Mouse (Mus musculus): ENCODE data around the gene Atp13a2.

Gene Atp13a2

GRCm38 (mm10) chr4:140996812-140997211 is 10.1 kb downstream of the Atp13a2 start:
- DNase-seq (ENCODE audit: low spot score): no peak

GRCm38 (mm10) chr4:141005983-141006382 is 19.3 kb downstream of the Atp13a2 start:
- no peak for DNase-seq (ENCODE audit: low spot score)

GRCm38 (mm10) chr4:141008028-141008427 is 21.4 kb downstream of the Atp13a2 start:
- DNase-seq (ENCODE audit: low spot score): no peak

GRCm38 (mm10) chr4:141010118-141010517 is 23.4 kb downstream of the Atp13a2 start, which contains the start of gene Mfap2:
Gene Mfap2, plus strand, starts transcription at chr4:141010418.
- DNase-seq (ENCODE audit: low spot score): no peak

- peak; percentile 82 for DNase-seq (ENCODE audit: low spot score)
Measured at GRCm38 (mm10) chr4:141010526-141010925, 23.9 kb downstream of the Atp13a2 start.

- peak; percentile 81 for DNase-seq (ENCODE audit: low spot score)
Measured at GRCm38 (mm10) chr4:141010941-141011429, 24.3 kb downstream of the Atp13a2 start.

- DNase-seq (ENCODE audit: low spot score): peak; percentile 26
Measured at GRCm38 (mm10) chr4:141011556-141012328, 25.1 kb downstream of the Atp13a2 start.

GRCm38 (mm10) chr4:141012558-141012957 is 25.9 kb downstream of the Atp13a2 start:
- DNase-seq (ENCODE audit: low spot score): no peak

GRCm38 (mm10) chr4:141014114-141014513 is 27.4 kb downstream of the Atp13a2 start:
- DNase-seq (ENCODE audit: low spot score): no peak

GRCm38 (mm10) chr4:141014856-141015255 is 28.2 kb downstream of the Atp13a2 start:
- DNase-seq (ENCODE audit: low spot score): no peak

GRCm38 (mm10) chr4:141015356-141015755 is 28.7 kb downstream of the Atp13a2 start:
- DNase-seq (ENCODE audit: low spot score): no peak

GRCm38 (mm10) chr4:141016311-141016710 is 29.6 kb downstream of the Atp13a2 start:
- DNase-seq (ENCODE audit: low spot score): no peak

- DNase-seq (ENCODE audit: low spot score): no peak
Measured at GRCm38 (mm10) chr4:141017657-141018436, 31.2 kb downstream of the Atp13a2 start.

GRCm38 (mm10) chr4:141020220-141020619 is 33.5 kb downstream of the Atp13a2 start:
- DNase-seq (ENCODE audit: low spot score): no peak

- DNase-seq (ENCODE audit: low spot score): peak; percentile 61
Measured at GRCm38 (mm10) chr4:141020811-141021613, 34.3 kb downstream of the Atp13a2 start.

GRCm38 (mm10) chr4:141021614-141021929 is 34.9 kb downstream of the Atp13a2 start:
- DNase-seq (ENCODE audit: low spot score): no peak

- no peak for DNase-seq (ENCODE audit: low spot score)
Measured at GRCm38 (mm10) chr4:141024052-141024451, 37.4 kb downstream of the Atp13a2 start.

GRCm38 (mm10) chr4:141024992-141025391 is 38.3 kb downstream of the Atp13a2 start:
- no peak for DNase-seq (ENCODE audit: low spot score)

GRCm38 (mm10) chr4:141030541-141031206 is 44.0 kb downstream of the Atp13a2 start:
- DNase-seq (ENCODE audit: low spot score): no peak

GRCm38 (mm10) chr4:141031733-141032132 is 45.1 kb downstream of the Atp13a2 start:
- DNase-seq (ENCODE audit: low spot score): peak; percentile 83

Data from embryo, embryonic 10.5 days (tissue).